Mouse (Mus musculus) megakaryocyte-erythroid progenitor cell, adult 5-6 weeks (primary cell): ENCODE results near the gene Bax. TPM values are rescaled to one million over a fixed set of nuclear protein-coding genes. Genes with fewer than 3 reads are reported as not detected.
A peak's percentile ranks its signal among the peaks of the same experiment; 100 is the strongest.

Experiments
- ATAC-seq: replicated peaks from 2 replicates; pipeline ENCODE4 v1.8.0; 2016; ENCODE audit warnings: mild to moderate bottlenecking, inconsistent platforms; ENCODE audit not compliant: severe bottlenecking, poor library complexity, low FRiP score, low TSS enrichment
- total RNA-seq, 2 experiments: library from RNA; stranded (forward) in 1 of 2; stranded (reverse) in 1 of 2; fragments of 200-1000, 215-1000 nt in 1 of 2; fragments of >200 nt in 1 of 2; fragmentation: Nextera tagmentation in 1 of 2; gene quantifications; 2 replicates each; pipeline ENCODE4 v1.2.3; 2014 to 2017

Gene Bax
- total RNA-seq, 2 experiments from 2014 or later = 40.8 to 60.7 TPM

- peak; percentile 82 for ATAC-seq
Measured at GRCm38 (mm10) chr7:45459564-45460140, 7.0 kb downstream of the Bax start, which contains the start of gene Ftl1. TSS of gene Ftl1 (minus strand) at chr7:45459884.

- ATAC-seq = 0 out of 2 replicates have a peak, but pooled peaks have one; percentile 15
Measured at GRCm38 (mm10) chr7:45458748-45459563, 7.7 kb downstream of the Bax start.

- ATAC-seq = no peak
Measured at GRCm38 (mm10) chr7:45457204-45458060, 9.3 kb downstream of the Bax start.

GRCm38 (mm10) chr7:45456721-45457203, 9.9 kb downstream of the Bax start:
- no peak for ATAC-seq

GRCm38 (mm10) chr7:45455932-45456696, 10.6 kb downstream of the Bax start:
- no peak for ATAC-seq

GRCm38 (mm10) chr7:45454971-45455370, 11.7 kb downstream of the Bax start:
- ATAC-seq = no peak

GRCm38 (mm10) chr7:45451344-45451982, 15.2 kb downstream of the Bax start:
- peak; percentile 77 for ATAC-seq

GRCm38 (mm10) chr7:45449974-45450373, 16.7 kb downstream of the Bax start:
- ATAC-seq = no peak

GRCm38 (mm10) chr7:45447325-45447990, 19.2 kb downstream of the Bax start:
- ATAC-seq = peak; percentile 57

- no peak for ATAC-seq
Measured at GRCm38 (mm10) chr7:45446589-45446988, 20.1 kb downstream of the Bax start.

- 0 out of 2 replicates have a peak, but pooled peaks have one; percentile 13 for ATAC-seq
Measured at GRCm38 (mm10) chr7:45443526-45444420, 22.9 kb downstream of the Bax start.

- ATAC-seq = no peak
Measured at GRCm38 (mm10) chr7:45437521-45438276, 29.0 kb downstream of the Bax start, which contains the start of gene Ruvbl2. TSS of gene Ruvbl2 (minus strand) at chr7:45438096.

- no peak for ATAC-seq
Measured at GRCm38 (mm10) chr7:45437046-45437445, 29.7 kb downstream of the Bax start.

- no peak for ATAC-seq
Measured at GRCm38 (mm10) chr7:45436444-45436843, 30.3 kb downstream of the Bax start.

- no peak for ATAC-seq
Measured at GRCm38 (mm10) chr7:45435038-45435437, 31.7 kb downstream of the Bax start.
